Mouse (Mus musculus): ENCODE results near the gene Gga3.

Gene Gga3

GRCm38 (mm10) chr11:115564064-115564809 is 39.6 kb downstream of the Gga3 start, which contains the start of gene Nup85:
Nup85 (plus strand) TSS chr11:115564434.
- peak; percentile 96 for DNase-seq (ENCODE audit: low spot score)

GRCm38 (mm10) chr11:115563406-115563805 is 40.4 kb downstream of the Gga3 start:
- DNase-seq (ENCODE audit: low spot score): no peak

GRCm38 (mm10) chr11:115555717-115556116 is 48.1 kb downstream of the Gga3 start:
- DNase-seq (ENCODE audit: low spot score): no peak

GRCm38 (mm10) chr11:115552783-115553182 is 51.1 kb downstream of the Gga3 start:
- peak; percentile 14 for DNase-seq (ENCODE audit: low spot score)

- DNase-seq (ENCODE audit: low spot score): no peak
Measured at GRCm38 (mm10) chr11:115543571-115543970, 60.3 kb downstream of the Gga3 start.

- no peak for DNase-seq (ENCODE audit: low spot score)
Measured at GRCm38 (mm10) chr11:115538045-115538444, 65.8 kb downstream of the Gga3 start.

- no peak for DNase-seq (ENCODE audit: low spot score)
Measured at GRCm38 (mm10) chr11:115536856-115537568, 66.8 kb downstream of the Gga3 start.

GRCm38 (mm10) chr11:115536038-115536681 is 67.7 kb downstream of the Gga3 start, which contains the start of gene Sumo2:
Sumo2 (minus strand) TSS chr11:115536276.
- DNase-seq (ENCODE audit: low spot score): peak; percentile 97

GRCm38 (mm10) chr11:115535401-115536037 is 68.3 kb downstream of the Gga3 start:
- peak; percentile 41 for DNase-seq (ENCODE audit: low spot score)

- DNase-seq (ENCODE audit: low spot score): no peak
Measured at GRCm38 (mm10) chr11:115534759-115535371, 69.0 kb downstream of the Gga3 start.

All from lung, postnatal 25 days (tissue).